ENCODE assay signal across 13 mouse cellular contexts in genomic region chr14:26557581-26557980, GRCm38 (mm10). TPM values are rescaled to one million over a fixed set of nuclear protein-coding genes. Genes with fewer than 3 reads are reported as not detected.
DNase-seq lines count a peak whose midpoint lies in the region; TF ChIP-seq lines count a peak whose summit lies in the region.
"Had no signal": no experiment of that assay in that cellular context is flagged by ENCODE, and none has a peak within 500 bp of the region (broad histone marks: within the 10 kb centered on the region; RNA-seq: fewer than 3 reads in every experiment).

No protein-coding gene starts in this region.

- peaks cover 2% of the 10 kb centered on the region; the same call in 1 of the 2 replicates for H3K9me3 ChIP-seq in ES-Bruce4 (replicated peaks; ENCODE audit: control insufficient read depth, insufficient read depth, low read length, poor library complexity, severe bottlenecking)
- H3K9me3 ChIP-seq: liver, embryonic 15.5 days had no signal

- TF ChIP-seq EP300 in ES-Bruce4 (IDR thresholded peaks at IDR 0.05; ENCODE audit: insufficient read depth, low read depth, low read length): 0 out of 2 replicates have a peak, but pooled peaks have one; percentile 44

- no peak overlapping the region for H3K9ac ChIP-seq in ES-Bruce4 (ENCODE audit: low read depth, poor library complexity, severe bottlenecking)
- H3K9ac ChIP-seq: liver, embryonic 15.5 days had no signal

- H3K27me3 ChIP-seq in ES-Bruce4 (ENCODE audit: control insufficient read depth, insufficient read depth, low read length, poor library complexity, severe bottlenecking): no peaks in the 10 kb centered on the region
- H3K27me3 ChIP-seq: liver, embryonic 15.5 days had no signal

- DNase-seq in adrenal gland, postnatal 14 days: peak; percentile 10
- DNase-seq in adrenal gland, adult 18-20 months (ENCODE audit: low spot score in 2 of 2): no peak
- peak; percentile 20 for DNase-seq in kidney, adult 18-20 months
- DNase-seq in kidney, postnatal 4 days: peak; percentile 7 to 36
- no peak for DNase-seq in neural tube, embryonic 10.5 days (ENCODE audit: extremely low spot score, low spot score)
- DNase-seq in right cerebral cortex, postnatal 25 days: no peak
- no peak for DNase-seq in cerebellum, postnatal 36 days
- DNase-seq: heart, adult 2 months; left cerebral cortex, postnatal 4 days had no signal

- no peak overlapping the region for H3K27ac ChIP-seq in ES-Bruce4 (ENCODE audit: insufficient read depth, low read length)
- H3K27ac ChIP-seq: forebrain, embryonic 10.5 days; heart, adult 2 months; liver, embryonic 15.5 days had no signal

- no peaks in the 10 kb centered on the region for H3K36me3 ChIP-seq in ES-Bruce4 (ENCODE audit: control insufficient read depth, insufficient read depth, low read length, poor library complexity, severe bottlenecking)
- H3K36me3 ChIP-seq: forebrain, embryonic 10.5 days; G1E; liver, embryonic 15.5 days had no signal

- no peak for TF ChIP-seq POLR2A in ES-Bruce4 (IDR thresholded peaks at IDR 0.05; ENCODE audit: insufficient read depth, low read length)

- no peak overlapping the region for H3K4me3 ChIP-seq in ES-Bruce4 (ENCODE audit: low read depth, low read length)
- H3K4me3 ChIP-seq: forebrain, embryonic 10.5 days; heart, adult 2 months; liver, embryonic 15.5 days had no signal

- peaks cover 2% of the 10 kb centered on the region for H3K4me1 ChIP-seq in ES-Bruce4 (ENCODE audit: control insufficient read depth, insufficient read depth, low read length)

- TF ChIP-seq CTCF in ES-Bruce4 (IDR thresholded peaks at IDR 0.05; ENCODE audit: low read depth, low read length): no peak

RNA-seq across cellular contexts. Expression of gene Dennd6a, which starts 16.1 kb away (rescaled TPM):
- total RNA-seq in adrenal gland, postnatal 14 days (2021): 32.5 and 37.0 TPM in 2 replicates
- 10 to 100 TPM; 27.5 to 33.1 TPM for total RNA-seq in adrenal gland, adult 18-20 months (2021)
- polyA plus RNA-seq in ES-Bruce4 (2011; ENCODE audit: insufficient read depth, insufficient read length, low read depth, missing spikeins): 63.4 and 63.9 TPM in 2 replicates

RNA-seq across cellular contexts. Expression of gene Slmap, which starts 22.9 kb away (rescaled TPM):
- 105 and 107 TPM in 2 replicates for total RNA-seq in adrenal gland, postnatal 14 days (2021)
- total RNA-seq in adrenal gland, adult 18-20 months (2021): 10 to 100 TPM; 81.3 to 88.8 TPM
- polyA plus RNA-seq in ES-Bruce4 (2011; ENCODE audit: insufficient read depth, insufficient read length, low read depth, missing spikeins): 129 and 145 TPM in 2 replicates

Comparison
In these comparisons a context has a peak if more than half of its experiments do, and no peak if none do; other contexts are left out.
1. DNase-seq: peak in adrenal gland, postnatal 14 days (single experiment), kidney, adult 18-20 months (single experiment) and kidney, postnatal 4 days (2 of 2); none in adrenal gland, adult 18-20 months (0 of 2), neural tube, embryonic 10.5 days (single experiment), right cerebral cortex, postnatal 25 days (single experiment) and cerebellum, postnatal 36 days (0 of 2).